Mouse (Mus musculus) frontal cortex, postnatal 14 days (tissue): ENCODE measurements around the gene Tcf7.
A peak's percentile ranks its signal among the peaks of the same experiment; 100 is the strongest.

ENCODE experiments used
- DNase-seq, 2 experiments: peaks; one replicate each; pipeline ENCODE4 v3.0.0; 2022; ENCODE audit warnings: low spot score in 2 of 2

The Tcf7 gene

GRCm38 (mm10) chr11:52267271-52267670 lies 15.5 kb downstream of the Tcf7 start:
- no peak for DNase-seq

GRCm38 (mm10) chr11:52265616-52266307 lies 17.1 kb downstream of the Tcf7 start:
- no peak for DNase-seq

GRCm38 (mm10) chr11:52264871-52265270 lies 17.9 kb downstream of the Tcf7 start:
- no peak for DNase-seq

- DNase-seq, result no peak
Measured at GRCm38 (mm10) chr11:52262338-52262737, 20.5 kb downstream of the Tcf7 start.

- DNase-seq, result no peak
Measured at GRCm38 (mm10) chr11:52261937-52262336, 20.9 kb downstream of the Tcf7 start.

GRCm38 (mm10) chr11:52260878-52261277 lies 21.9 kb downstream of the Tcf7 start:
- no peak for DNase-seq

GRCm38 (mm10) chr11:52258711-52259110 lies 24.1 kb downstream of the Tcf7 start:
- no peak for DNase-seq

- DNase-seq, result no peak
Measured at GRCm38 (mm10) chr11:52257376-52257775, 25.4 kb downstream of the Tcf7 start.

GRCm38 (mm10) chr11:52255077-52255476 lies 27.7 kb downstream of the Tcf7 start:
- DNase-seq, result no peak

- DNase-seq, result peak in 1 of 2 experiments; percentile 50
Measured at GRCm38 (mm10) chr11:52253674-52254375, 29.0 kb downstream of the Tcf7 start.

- DNase-seq, result no peak
Measured at GRCm38 (mm10) chr11:52252692-52253091, 30.1 kb downstream of the Tcf7 start.

GRCm38 (mm10) chr11:52251770-52252169 lies 31.0 kb downstream of the Tcf7 start:
- DNase-seq, result no peak

GRCm38 (mm10) chr11:52249452-52249851 lies 33.4 kb downstream of the Tcf7 start:
- DNase-seq, result no peak

GRCm38 (mm10) chr11:52240898-52241542 lies 41.8 kb downstream of the Tcf7 start:
- DNase-seq, result no peak

- no peak for DNase-seq
Measured at GRCm38 (mm10) chr11:52234509-52234908, 48.3 kb downstream of the Tcf7 start.

GRCm38 (mm10) chr11:52233906-52234305 lies 48.9 kb downstream of the Tcf7 start:
- DNase-seq, result no peak

- no peak for DNase-seq
Measured at GRCm38 (mm10) chr11:52233043-52233653, 49.7 kb downstream of the Tcf7 start.

GRCm38 (mm10) chr11:52231606-52232541 lies 50.9 kb downstream of the Tcf7 start, which contains the start of gene Skp1a:
Skp1a (plus strand) TSS chr11:52231995.
- peak; percentile 85 to 93 for DNase-seq

- no peak for DNase-seq
Measured at GRCm38 (mm10) chr11:52230694-52231093, 52.1 kb downstream of the Tcf7 start.

- DNase-seq, result no peak
Measured at GRCm38 (mm10) chr11:52228722-52229448, 53.9 kb downstream of the Tcf7 start.
